ENCODE assay signal across 25 mouse cellular contexts in genomic region chr15:59167937-59168659, GRCm38 (mm10).
DNase-seq lines count a peak whose midpoint lies in the region; ATAC-seq and TF ChIP-seq lines count a peak whose summit lies in the region.
"Had no signal": no experiment of that assay in that cellular context is flagged by ENCODE, and none has a peak within 500 bp of the region (broad histone marks: within the 10 kb centered on the region; RNA-seq: fewer than 3 reads in every experiment).

No protein-coding gene starts in this region.

- H3K4me1 ChIP-seq in lung, postnatal 0 days (ENCODE audit: insufficient read depth, low read depth, low read length): no peaks in the 10 kb centered on the region
- H3K4me1 ChIP-seq in kidney, postnatal 0 days (replicated peaks; ENCODE audit: insufficient read depth, low read length): no peaks in the 10 kb centered on the region
- H3K4me1 ChIP-seq: embryonic facial prominence, embryonic 13.5 days; limb, embryonic 12.5 days; neural tube, embryonic 13.5 days had no signal

- H3K9ac ChIP-seq in lung, postnatal 0 days (replicated peaks; ENCODE audit: low read depth): no peak overlapping the region
- H3K9ac ChIP-seq in kidney, postnatal 0 days (ENCODE audit: low read depth, low read length): no peak overlapping the region
- H3K9ac ChIP-seq: embryonic facial prominence, embryonic 13.5 days; limb, embryonic 12.5 days; liver, postnatal 0 days; neural tube, embryonic 13.5 days had no signal

- peak overlapping the region; percentile 38 for H3K27ac ChIP-seq in lung, postnatal 0 days (ENCODE audit: low read length)
- 0 out of 2 replicates have a peak overlapping the region, but pooled peaks have one; percentile 27 for H3K27ac ChIP-seq in kidney, postnatal 0 days
- H3K27ac ChIP-seq: embryonic facial prominence, embryonic 13.5 days; gastrocnemius, adult 2 months; hindbrain, postnatal 0 days; layer of hippocampus, adult 2 months; limb, embryonic 12.5 days; neural tube, embryonic 13.5 days had no signal

- no peak overlapping the region for H3K4me3 ChIP-seq in lung, postnatal 0 days (ENCODE audit: low read depth, low read length)
- H3K4me3 ChIP-seq in C2C12 (ENCODE audit: insufficient read depth, poor library complexity, severe bottlenecking): no peak overlapping the region
- no peak overlapping the region for H3K4me3 ChIP-seq in kidney, postnatal 0 days (replicated peaks; ENCODE audit: low read depth, low read length)
- H3K4me3 ChIP-seq: embryonic facial prominence, embryonic 13.5 days; gastrocnemius, adult 2 months; layer of hippocampus, adult 2 months; limb, embryonic 12.5 days; neural tube, embryonic 13.5 days had no signal

- H3ac ChIP-seq in C2C12 (ENCODE audit: control insufficient read depth, insufficient read length, low read depth): peak overlapping the region; percentile 45

- no peaks in the 10 kb centered on the region for H3K9me3 ChIP-seq in lung, postnatal 0 days (ENCODE audit: low read length)
- H3K9me3 ChIP-seq in kidney, postnatal 0 days (replicated peaks; ENCODE audit: low read length): no peaks in the 10 kb centered on the region; the same call in 1 of the 2 replicates
- H3K9me3 ChIP-seq: neural tube, embryonic 13.5 days had no signal

- no peaks in the 10 kb centered on the region for H3K36me3 ChIP-seq in lung, postnatal 0 days (ENCODE audit: insufficient read depth, low read length)
- H3K36me3 ChIP-seq in C2C12 (ENCODE audit: control insufficient read depth, insufficient read depth): no peaks in the 10 kb centered on the region
- no peaks in the 10 kb centered on the region for H3K36me3 ChIP-seq in kidney, postnatal 0 days (ENCODE audit: insufficient read depth, low read length)
- H3K36me3 ChIP-seq: embryonic facial prominence, embryonic 13.5 days; limb, embryonic 12.5 days; neural tube, embryonic 13.5 days had no signal

- H3K79me3 ChIP-seq in C2C12 (ENCODE audit: low read depth): no peaks in the 10 kb centered on the region

- TF ChIP-seq EP300 in lung, postnatal 0 days (IDR thresholded peaks at IDR 0.05): no peak

- no peak overlapping the region for H3K4me2 ChIP-seq in lung, postnatal 0 days (replicated peaks; ENCODE audit: low read depth, low read length)
- H3K4me2 ChIP-seq in kidney, postnatal 0 days (ENCODE audit: low read length): no peak overlapping the region
- H3K4me2 ChIP-seq: embryonic facial prominence, embryonic 13.5 days; heart, embryonic 11.5 days; limb, embryonic 12.5 days; liver, embryonic 11.5 days; neural tube, embryonic 13.5 days had no signal

- WGBS in lung, postnatal 0 days: 75% methylated on average over 8 of the region's 8 CpGs
- 54% methylated on average over 8 of the region's 8 CpGs for WGBS in kidney, postnatal 0 days

- intact Hi-C loops in heart, postnatal 10 days (cut with DNase I): no loop called here
- intact Hi-C loops in left cerebral cortex, postnatal 36 days (cut with DNase I): no loop called here

- DNase-seq in heart, adult 11 months: peak; percentile 70
- no peak for DNase-seq in heart, postnatal 10 days
- DNase-seq in lung, postnatal 0 days (ENCODE audit: low spot score): peak; percentile 70
- no peak for DNase-seq in lung, postnatal 25 days (ENCODE audit: low spot score)
- DNase-seq in kidney, postnatal 0 days (ENCODE audit: low spot score): peak; percentile 49
- DNase-seq in left cerebral cortex, postnatal 36 days (ENCODE audit: low spot score in 2 of 2): no peak
- no peak for DNase-seq in adrenal gland, postnatal 4 days (ENCODE audit: low spot score in 2 of 2)
- DNase-seq: adrenal gland, adult 2 months; cerebellum, adult 11-12 months; cerebellum, postnatal 36 days; embryo, embryonic 11 days; gastrocnemius, adult 2 months; liver, postnatal 0 days; midbrain, embryonic 14.5 days; thymus, postnatal 25 days had no signal

- H3K79me2 ChIP-seq in C2C12 (ENCODE audit: control insufficient read depth, insufficient read depth): no peaks in the 10 kb centered on the region

- ATAC-seq in lung, postnatal 0 days: peak; percentile 86
- ATAC-seq in kidney, postnatal 0 days (replicated peaks; ENCODE audit: low FRiP score, low read depth): peak; percentile 68; the same call in 1 of the 2 replicates
- ATAC-seq: forebrain, embryonic 14.5 days; hindbrain, postnatal 0 days; intestine, embryonic 16.5 days; liver, postnatal 0 days had no signal

- H3K27me3 ChIP-seq in lung, postnatal 0 days (replicated peaks; ENCODE audit: insufficient read depth, low read length): no peaks in the 10 kb centered on the region
- no peaks in the 10 kb centered on the region for H3K27me3 ChIP-seq in C2C12 (ENCODE audit: control insufficient read depth, insufficient read depth, insufficient read length)
- H3K27me3 ChIP-seq in kidney, postnatal 0 days (ENCODE audit: insufficient read depth, low read length): no peaks in the 10 kb centered on the region
- H3K27me3 ChIP-seq: embryonic facial prominence, embryonic 13.5 days; limb, embryonic 12.5 days; neural tube, embryonic 13.5 days had no signal

- peak; percentile 1; the same call in 1 of the 2 replicates for TF ChIP-seq CTCF in lung, postnatal 0 days (IDR thresholded peaks at IDR 0.05)
- TF ChIP-seq CTCF in C2C12 (IDR thresholded peaks at IDR 0.05; ENCODE audit: control insufficient read depth, insufficient read depth, insufficient read length): no peak
- no peak for TF ChIP-seq CTCF in kidney, postnatal 0 days (IDR thresholded peaks at IDR 0.05; ENCODE audit: low read depth)

TF ChIP-seq in C2C12, 6 proteins besides CTCF, POLR2A, EP300 and RAD21:
- TF ChIP-seq FOSL1 (IDR thresholded peaks at IDR 0.05; ENCODE audit: insufficient read depth, low read length, poor library complexity, severe bottlenecking) (no peak), MYOD1 (IDR thresholded peaks at IDR 0.05; ENCODE audit: control insufficient read depth, insufficient read length, low read depth) (peak; percentile 79)

Comparison
In these comparisons a context has a peak if more than half of its experiments do, and no peak if none do; other contexts are left out.
1. DNase-seq: peak in heart, adult 11 months (single experiment), lung, postnatal 0 days (single experiment) and kidney, postnatal 0 days (single experiment); none in heart, postnatal 10 days (0 of 2), lung, postnatal 25 days (single experiment), left cerebral cortex, postnatal 36 days (0 of 2) and adrenal gland, postnatal 4 days (0 of 2).